Mouse (Mus musculus) lung, postnatal 36 days (tissue): ENCODE measurements at regions not wholly inside any gene's neighbourhood (a gene's known extent, or its start where the extent isn't known, plus 50 kb on each side); places are given as distances from the start of the nearest gene placed in this dataset.

Experiments
- DNase-seq: peaks from one replicate; pipeline ENCODE4 v3.0.0; 2022; ENCODE audit warnings: mixed read lengths

GRCm38 (mm10) chr2:81714716-81715115 lies 338.3 kb upstream of the Zfp804a start:
- DNase-seq: no peak

- DNase-seq: no peak
These were observed 319.5 kb upstream of the Zfp804a start for GRCm38 (mm10) chr2:81733484-81733883.

- DNase-seq: peak; percentile 4
These were observed 319.0 kb upstream of the Zfp804a start for GRCm38 (mm10) chr2:81734031-81734430.

GRCm38 (mm10) chr2:81765778-81766177 lies 287.2 kb upstream of the Zfp804a start:
- DNase-seq: peak; percentile 26

DNA sequence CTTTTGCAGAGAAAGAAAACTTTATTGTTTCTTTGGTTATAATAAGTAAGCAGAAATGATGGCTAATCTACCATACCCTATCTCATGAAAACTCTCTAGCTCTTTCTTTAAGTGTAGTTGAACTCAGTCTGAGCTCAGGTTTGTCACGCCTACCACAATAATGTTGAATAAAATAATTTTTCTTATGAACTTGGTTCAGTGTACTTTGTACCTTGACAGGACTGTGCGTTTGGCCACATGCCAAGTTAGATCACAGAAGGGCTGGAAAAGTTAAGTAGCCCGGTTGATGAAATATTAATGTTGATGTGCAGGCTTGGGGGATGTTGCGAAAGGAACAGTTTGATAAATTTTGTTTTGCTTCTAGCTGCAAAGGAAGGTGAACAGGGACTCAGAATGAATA lies 270.0 kb upstream of the Zfp804a start:
- no peak for DNase-seq
